Mouse (Mus musculus) E14TG2a.4 (cell line): ENCODE measurements around the gene Pcmt1.
"Not testable (repeated sequence)": the region's sequence is repeated elsewhere in the genome, so short reads cannot be mapped to it uniquely, and the experiment has no call there.

Experiments
- CTCF ChIP-seq: conservative IDR thresholded peaks from 2 replicates; pipeline ENCODE4 v1.5.1; 2014; ENCODE audit warnings: low read length
- POU5F1 ChIP-seq: IDR thresholded peaks from 2 replicates; pipeline ENCODE4 v1.6.1; 2014; ENCODE audit warnings: low read length, borderline replicate concordance

GRCm38 (mm10) chr10:7612210-7612609 lies 68.7 kb downstream of the Pcmt1 start:
- TF ChIP-seq CTCF, result not testable (repeated sequence)
- peak; percentile 45; the same call in 1 of the 2 replicates for TF ChIP-seq POU5F1
